Mouse (Mus musculus) cortical plate, adult 2 months (tissue): ENCODE measurements around the gene Prss22.

Experiments
- CTCF ChIP-seq: fragments of 200-500 bp; IDR thresholded peaks from 2 replicates; pipeline ENCODE4 v1.5.1; 2011; ENCODE audit warnings: mild to moderate bottlenecking, control low read depth, low read length; ENCODE audit not compliant: insufficient read depth; ENCODE audit errors: extremely low read depth
- POLR2A ChIP-seq: fragments of 200-500 bp; IDR thresholded peaks from 2 replicates; pipeline ENCODE4 v1.6.1; 2011; ENCODE audit warnings: mild to moderate bottlenecking, low read length, control low read depth; ENCODE audit not compliant: insufficient read depth; ENCODE audit errors: extremely low read depth

GRCm38 (mm10) chr17:23984989-23985388 lies 12.9 kb downstream of the Prss22 start:
- TF ChIP-seq CTCF: no peak
- no peak for TF ChIP-seq POLR2A
